18 mouse cellular contexts compared by ENCODE assay signal in the genomic region with DNA sequence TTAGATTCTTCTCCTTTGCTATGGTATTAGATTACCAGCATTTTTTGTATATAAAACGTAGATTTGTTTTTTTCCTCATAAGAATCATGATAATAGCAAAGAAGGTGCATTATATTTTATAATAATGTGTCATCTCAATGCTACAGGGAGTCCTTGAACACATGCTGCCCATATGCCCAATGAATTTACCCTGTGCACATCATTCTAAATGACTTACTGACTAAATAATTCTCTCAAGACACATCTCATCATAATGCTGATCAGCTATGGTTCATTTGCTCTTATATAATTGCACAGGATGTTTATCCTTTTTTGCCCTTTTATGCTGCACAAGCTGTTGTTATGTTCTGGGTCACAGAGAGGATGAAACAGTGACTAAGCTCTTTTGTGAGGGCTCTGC.
DNase-seq lines count a peak whose midpoint lies in the region; ATAC-seq and TF ChIP-seq lines count a peak whose summit lies in the region.
"Had no signal": no experiment of that assay in that cellular context is flagged by ENCODE, and none has a peak within 500 bp of the region (broad histone marks: within the 10 kb centered on the region; RNA-seq: fewer than 3 reads in every experiment).

No protein-coding gene starts in this region.

- no peak for TF ChIP-seq CTCF in hindbrain, postnatal 0 days (IDR thresholded peaks at IDR 0.05; ENCODE audit: low read depth)
- no peak for TF ChIP-seq CTCF in heart, adult 2 months (IDR thresholded peaks at IDR 0.05)

- 0 out of 2 replicates have a peak, but pooled peaks have one; percentile 13 for ATAC-seq in neural tube, embryonic 12.5 days (ENCODE audit: low FRiP score, low read depth)
- 0 out of 2 replicates have a peak, but pooled peaks have one; percentile 48 for ATAC-seq in hindbrain, embryonic 12.5 days (ENCODE audit: low FRiP score)
- ATAC-seq in hindbrain, postnatal 0 days: peak; percentile 63; the same call in 1 of the 2 replicates
- ATAC-seq in kidney, embryonic 15.5 days (replicated peaks; ENCODE audit: low FRiP score): no peak
- ATAC-seq: forebrain, embryonic 16.5 days had no signal

- intact Hi-C loops in heart, adult 2 months (cut with DNase I): no loop called here

- no peaks in the 10 kb centered on the region for H3K9me3 ChIP-seq in neural tube, embryonic 12.5 days
- no peaks in the 10 kb centered on the region for H3K9me3 ChIP-seq in hindbrain, embryonic 12.5 days (replicated peaks)
- H3K9me3 ChIP-seq in hindbrain, postnatal 0 days (ENCODE audit: low read length): no peaks in the 10 kb centered on the region
- H3K9me3 ChIP-seq in kidney, embryonic 15.5 days (replicated peaks): no peaks in the 10 kb centered on the region
- H3K9me3 ChIP-seq: embryonic facial prominence, embryonic 13.5 days; forebrain, embryonic 12.5 days; heart, embryonic 12.5 days; hindbrain, embryonic 15.5 days had no signal

- WGBS in neural tube, embryonic 12.5 days: 38% methylated on average over 1 of the region's 1 CpGs
- 63% methylated on average over 1 of the region's 1 CpGs for WGBS in hindbrain, embryonic 12.5 days
- WGBS in hindbrain, postnatal 0 days: 48% methylated on average over 1 of the region's 1 CpGs
- 59% methylated on average over 1 of the region's 1 CpGs for WGBS in kidney, embryonic 15.5 days
- 27% methylated on average over 1 of the region's 1 CpGs for WGBS in heart, adult 2 months

- no peak for TF ChIP-seq EP300 in heart, adult 2 months (IDR thresholded peaks at IDR 0.05; ENCODE audit: insufficient read depth, low read depth, low read length)

- no peaks in the 10 kb centered on the region for H3K36me3 ChIP-seq in neural tube, embryonic 12.5 days
- no peaks in the 10 kb centered on the region for H3K36me3 ChIP-seq in hindbrain, embryonic 12.5 days
- H3K36me3 ChIP-seq in hindbrain, postnatal 0 days (ENCODE audit: insufficient read depth, low read length): no peaks in the 10 kb centered on the region
- no peaks in the 10 kb centered on the region for H3K36me3 ChIP-seq in kidney, embryonic 15.5 days
- no peaks in the 10 kb centered on the region for H3K36me3 ChIP-seq in heart, adult 2 months (ENCODE audit: control insufficient read depth, insufficient read depth, low read length)
- H3K36me3 ChIP-seq: embryonic facial prominence, embryonic 13.5 days; forebrain, embryonic 12.5 days; heart, embryonic 12.5 days; hindbrain, embryonic 15.5 days had no signal

- TF ChIP-seq POLR2A in heart, adult 2 months (IDR thresholded peaks at IDR 0.05; ENCODE audit: insufficient read depth, low read depth, low read length): no peak

- no peak overlapping the region for H3K9ac ChIP-seq in neural tube, embryonic 12.5 days
- H3K9ac ChIP-seq in hindbrain, embryonic 12.5 days: no peak overlapping the region
- H3K9ac ChIP-seq in hindbrain, postnatal 0 days (replicated peaks; ENCODE audit: low read length): no peak overlapping the region
- no peak overlapping the region for H3K9ac ChIP-seq in kidney, embryonic 15.5 days
- no peak overlapping the region for H3K9ac ChIP-seq in heart, adult 2 months (ENCODE audit: low read depth, low read length)
- H3K9ac ChIP-seq: embryonic facial prominence, embryonic 13.5 days; forebrain, embryonic 12.5 days; heart, embryonic 12.5 days; hindbrain, embryonic 15.5 days had no signal

- H3K4me1 ChIP-seq in neural tube, embryonic 12.5 days: no peaks in the 10 kb centered on the region
- H3K4me1 ChIP-seq in hindbrain, embryonic 12.5 days: no peaks in the 10 kb centered on the region
- no peaks in the 10 kb centered on the region for H3K4me1 ChIP-seq in hindbrain, postnatal 0 days (ENCODE audit: insufficient read depth, low read length)
- no peaks in the 10 kb centered on the region for H3K4me1 ChIP-seq in kidney, embryonic 15.5 days
- H3K4me1 ChIP-seq in heart, adult 2 months (ENCODE audit: control insufficient read depth, insufficient read depth, low read length): no peaks in the 10 kb centered on the region
- H3K4me1 ChIP-seq: embryonic facial prominence, embryonic 13.5 days; forebrain, embryonic 12.5 days; heart, embryonic 12.5 days; hindbrain, embryonic 15.5 days had no signal

- no peak overlapping the region for H3K27ac ChIP-seq in neural tube, embryonic 12.5 days
- H3K27ac ChIP-seq in hindbrain, embryonic 12.5 days: no peak overlapping the region
- no peak overlapping the region for H3K27ac ChIP-seq in hindbrain, postnatal 0 days
- H3K27ac ChIP-seq in kidney, embryonic 15.5 days: no peak overlapping the region
- no peak overlapping the region for H3K27ac ChIP-seq in heart, adult 2 months
- H3K27ac ChIP-seq: embryonic facial prominence, embryonic 13.5 days; forebrain, embryonic 12.5 days; hindbrain, embryonic 15.5 days had no signal

- no peaks in the 10 kb centered on the region for H3K27me3 ChIP-seq in neural tube, embryonic 12.5 days (replicated peaks)
- no peaks in the 10 kb centered on the region for H3K27me3 ChIP-seq in hindbrain, embryonic 12.5 days
- H3K27me3 ChIP-seq in hindbrain, postnatal 0 days (ENCODE audit: insufficient read depth, low read length): no peaks in the 10 kb centered on the region
- H3K27me3 ChIP-seq in kidney, embryonic 15.5 days: no peaks in the 10 kb centered on the region
- no peaks in the 10 kb centered on the region for H3K27me3 ChIP-seq in heart, adult 2 months (ENCODE audit: control insufficient read depth, insufficient read depth, low read length)
- H3K27me3 ChIP-seq: embryonic facial prominence, embryonic 13.5 days; forebrain, embryonic 12.5 days; heart, embryonic 12.5 days; hindbrain, embryonic 15.5 days had no signal

- no peak overlapping the region for H3K4me2 ChIP-seq in neural tube, embryonic 12.5 days (replicated peaks)
- no peak overlapping the region for H3K4me2 ChIP-seq in hindbrain, embryonic 12.5 days (replicated peaks)
- no peak overlapping the region for H3K4me2 ChIP-seq in hindbrain, postnatal 0 days (ENCODE audit: low read depth, low read length)
- no peak overlapping the region for H3K4me2 ChIP-seq in kidney, embryonic 15.5 days
- H3K4me2 ChIP-seq: embryonic facial prominence, embryonic 13.5 days; forebrain, embryonic 12.5 days; heart, embryonic 12.5 days; hindbrain, embryonic 15.5 days had no signal

- no peak for DNase-seq in neural tube, embryonic 10.5 days (ENCODE audit: extremely low spot score, low spot score)
- peak; percentile 12 for DNase-seq in hindbrain, postnatal 0 days (ENCODE audit: low spot score)
- peak; percentile 16 for DNase-seq in retina, postnatal 1 day
- DNase-seq in heart, adult 2 months: no peak
- no peak for DNase-seq in spleen, postnatal 14 days (ENCODE audit: low spot score in 2 of 2)
- DNase-seq: adrenal gland, postnatal 10 days; cerebellum, adult 18-20 months; cerebellum, adult 9-11 months; cerebellum, postnatal 36 days; gastrocnemius, postnatal 14 days had no signal

- no peaks in the 10 kb centered on the region for H3K79me2 ChIP-seq in heart, adult 2 months (replicated peaks; ENCODE audit: control insufficient read depth, insufficient read depth, low read length)

- no peak overlapping the region for H3K4me3 ChIP-seq in neural tube, embryonic 12.5 days
- H3K4me3 ChIP-seq in hindbrain, embryonic 12.5 days: no peak overlapping the region
- no peak overlapping the region for H3K4me3 ChIP-seq in hindbrain, postnatal 0 days (ENCODE audit: low read length)
- H3K4me3 ChIP-seq in kidney, embryonic 15.5 days (replicated peaks): no peak overlapping the region
- no peak overlapping the region for H3K4me3 ChIP-seq in heart, adult 2 months
- H3K4me3 ChIP-seq: embryonic facial prominence, embryonic 13.5 days; forebrain, embryonic 12.5 days; heart, embryonic 12.5 days; hindbrain, embryonic 15.5 days had no signal

Comparison
In these comparisons a context has a peak if more than half of its experiments do, and no peak if none do; other contexts are left out.
1. DNase-seq: peak in hindbrain, postnatal 0 days (single experiment) and retina, postnatal 1 day (single experiment); none in neural tube, embryonic 10.5 days (single experiment), heart, adult 2 months (0 of 2) and spleen, postnatal 14 days (0 of 2).